Mouse (Mus musculus) testis, adult 2 months (tissue): ENCODE measurements around the gene Mrps21.

Source experiments
- CTCF ChIP-seq: fragments of 200-500 bp; IDR thresholded peaks from 2 replicates; pipeline ENCODE4 v1.5.1; 2012; ENCODE audit warnings: low read depth, mild to moderate bottlenecking, inconsistent platforms, low read length, moderate library complexity; ENCODE audit not compliant: control insufficient read depth, insufficient read depth, insufficient replicate concordance
- POLR2A ChIP-seq: fragments of 200-500 bp; IDR thresholded peaks from 2 replicates; pipeline ENCODE4 v1.6.1; 2012; ENCODE audit warnings: low read depth, mild to moderate bottlenecking, inconsistent platforms, low read length, moderate library complexity; ENCODE audit not compliant: control insufficient read depth

DNA sequence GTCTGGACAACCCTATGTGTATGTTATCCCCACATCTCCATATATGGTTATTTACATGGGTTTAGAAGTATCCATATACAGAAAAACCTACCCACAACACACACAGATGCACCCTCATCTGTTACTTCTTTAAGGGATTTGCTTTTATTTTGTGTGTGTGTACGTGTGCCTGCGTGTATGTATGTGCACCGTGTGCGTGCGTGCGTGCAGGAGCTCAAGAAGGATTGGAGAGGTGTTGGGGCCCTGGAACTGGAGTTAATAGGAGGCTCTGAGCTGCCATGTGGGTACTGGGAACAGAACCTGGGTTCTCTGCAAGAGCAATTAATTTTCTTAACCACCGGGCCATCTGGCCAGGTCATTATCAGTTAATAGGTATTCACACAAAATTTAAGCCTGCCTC lies 729 bp upstream of the Mrps21 start:
- no peak for TF ChIP-seq CTCF
- TF ChIP-seq POLR2A, result no peak
